Mouse (Mus musculus): Measurements from ENCODE around the gene Lrig1.

Lrig1 gene

DNA sequence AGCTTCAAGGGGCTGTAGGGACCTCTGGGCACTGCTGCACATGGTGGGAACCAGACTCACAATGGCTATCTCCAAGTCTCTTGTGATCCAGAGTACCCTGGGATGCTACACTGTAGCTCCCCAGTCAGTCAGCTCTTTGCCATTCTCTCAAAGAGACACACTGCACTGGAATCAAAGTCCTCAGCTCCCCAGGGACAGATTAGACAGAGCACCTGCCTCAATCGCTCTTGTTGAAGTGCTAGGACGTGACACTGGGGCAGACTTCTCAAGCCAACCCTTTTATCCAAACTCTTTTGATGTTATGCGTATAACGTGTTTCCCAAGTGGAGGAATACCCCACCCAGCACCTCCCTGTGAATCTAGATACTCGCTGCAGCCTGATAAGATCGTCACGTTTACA is 23.7 kb downstream of the Lrig1 start:
- DNase-seq (ENCODE audit: low spot score in 2 of 2): no peak

DNA sequence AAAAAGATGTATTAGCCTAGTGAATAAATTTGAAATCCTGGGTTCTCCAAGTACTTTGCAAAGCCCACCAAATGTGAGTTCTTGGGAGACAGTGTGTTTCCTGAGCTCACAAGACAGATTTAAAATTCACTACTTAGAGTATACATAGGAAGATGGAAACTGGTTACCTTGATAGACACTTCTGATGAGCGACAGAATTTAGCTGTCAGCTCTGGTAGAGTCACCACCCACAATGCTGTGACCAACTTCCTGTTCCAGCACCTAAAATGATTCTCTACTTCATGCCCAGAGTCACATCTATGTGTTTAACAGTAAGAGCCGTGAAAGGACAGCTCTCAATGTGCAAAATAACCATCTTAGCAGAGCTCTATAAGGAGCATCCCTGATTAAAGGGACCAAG is 27.5 kb downstream of the Lrig1 start:
- DNase-seq (ENCODE audit: low spot score in 2 of 2): no peak

DNA sequence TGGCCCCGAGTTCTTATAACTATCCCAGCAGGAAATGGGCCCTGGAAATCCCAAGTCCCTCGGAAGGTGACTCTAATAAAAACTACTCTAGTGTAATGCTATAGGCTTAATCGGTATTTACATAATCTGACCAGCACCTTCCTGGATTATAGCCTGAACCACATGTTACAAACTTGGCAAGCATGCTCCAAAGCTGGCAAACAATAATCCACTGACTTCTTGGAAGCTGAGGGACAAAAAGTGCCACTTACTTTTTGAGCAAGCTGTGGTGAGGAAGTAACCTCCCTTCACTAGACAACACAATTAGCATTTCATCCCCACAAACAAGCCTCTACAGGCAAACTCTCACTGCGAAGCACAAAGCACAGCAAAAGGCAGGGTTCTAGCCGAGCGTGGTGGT is 30.6 kb downstream of the Lrig1 start:
- no peak for DNase-seq (ENCODE audit: low spot score in 2 of 2)

DNA sequence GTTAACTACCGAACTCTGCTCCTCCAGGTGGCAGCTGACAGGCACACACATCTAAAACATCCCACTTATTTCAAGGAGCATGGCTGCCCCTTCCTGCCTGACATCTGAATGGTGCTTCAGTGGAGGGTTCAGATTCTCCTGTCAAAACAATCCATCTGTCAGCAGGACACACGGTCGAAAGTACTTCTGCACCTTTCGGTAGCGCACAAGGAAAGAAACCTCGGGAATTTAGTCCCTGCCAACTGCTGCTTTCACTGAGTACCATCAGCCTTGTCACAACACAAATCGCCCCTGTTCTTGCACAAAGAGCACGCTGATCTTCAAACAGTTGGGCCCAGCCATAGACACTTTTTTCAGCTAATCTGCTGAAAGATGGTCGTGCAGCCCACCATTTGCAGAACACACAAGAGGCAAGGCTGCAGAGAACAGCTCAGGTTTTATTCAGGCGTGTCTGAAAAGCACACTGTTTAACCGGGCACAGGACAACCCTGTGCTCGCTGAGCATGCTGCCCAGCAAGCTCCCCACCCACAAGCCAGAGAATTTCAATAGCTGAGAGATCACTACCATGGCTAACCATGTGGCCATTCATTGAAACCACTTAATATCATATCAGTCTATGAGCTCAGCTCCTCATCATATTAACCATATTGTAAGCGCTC is 31.6 kb downstream of the Lrig1 start:
- DNase-seq (ENCODE audit: low spot score in 2 of 2): no peak

DNA sequence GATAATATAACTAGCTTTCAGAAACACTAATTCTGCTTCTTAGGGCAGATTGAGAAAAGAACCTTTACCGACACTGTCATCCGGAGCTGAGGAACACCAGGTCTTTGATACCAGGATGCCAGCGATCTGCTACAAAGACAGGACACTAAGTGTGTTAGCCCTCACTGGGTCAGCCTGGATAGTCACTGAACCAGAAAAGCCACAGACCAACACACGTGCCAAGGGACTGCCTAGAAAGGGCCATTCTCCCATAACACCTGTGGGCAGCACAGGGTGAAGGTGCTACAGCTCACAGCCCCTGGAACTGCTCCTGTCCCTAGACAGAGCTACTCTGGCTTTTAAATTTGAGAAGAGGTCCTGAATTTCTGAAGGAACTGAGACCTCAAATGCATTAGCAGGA is 32.8 kb downstream of the Lrig1 start:
- DNase-seq (ENCODE audit: low spot score in 2 of 2): no peak

DNA sequence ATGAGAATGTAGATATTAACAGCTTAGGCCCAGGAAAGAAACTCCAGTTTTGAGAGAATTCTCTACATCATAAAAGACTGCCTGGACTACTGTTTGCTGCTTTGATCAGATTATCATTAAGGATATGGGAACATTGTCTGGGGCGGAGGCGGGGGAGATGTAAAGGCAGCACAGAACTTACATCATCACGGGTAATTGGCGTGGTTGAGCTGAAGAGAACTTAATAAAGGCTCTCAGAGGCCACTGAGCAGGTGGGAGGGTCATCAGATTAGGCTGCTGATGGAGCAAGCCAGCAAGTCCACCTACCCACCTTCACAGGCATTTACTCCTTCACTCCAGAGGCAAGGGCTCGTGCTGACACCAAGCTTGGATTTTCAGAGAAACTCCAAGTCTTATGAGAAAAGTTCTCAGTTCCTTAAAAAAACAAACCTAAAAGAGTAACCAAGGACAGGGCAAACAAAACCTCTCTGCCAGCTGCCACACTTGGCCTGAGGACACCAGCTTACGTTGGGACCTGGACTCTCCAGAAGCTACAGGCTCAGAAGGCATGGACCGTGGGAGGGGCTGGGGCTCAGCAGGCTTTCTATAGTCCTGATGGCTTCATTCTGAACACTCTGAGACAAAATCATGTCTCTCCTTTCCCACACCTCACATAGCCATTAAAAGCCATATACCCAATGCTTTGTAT is 33.4 kb downstream of the Lrig1 start:
- no peak for DNase-seq (ENCODE audit: low spot score in 2 of 2)

DNA sequence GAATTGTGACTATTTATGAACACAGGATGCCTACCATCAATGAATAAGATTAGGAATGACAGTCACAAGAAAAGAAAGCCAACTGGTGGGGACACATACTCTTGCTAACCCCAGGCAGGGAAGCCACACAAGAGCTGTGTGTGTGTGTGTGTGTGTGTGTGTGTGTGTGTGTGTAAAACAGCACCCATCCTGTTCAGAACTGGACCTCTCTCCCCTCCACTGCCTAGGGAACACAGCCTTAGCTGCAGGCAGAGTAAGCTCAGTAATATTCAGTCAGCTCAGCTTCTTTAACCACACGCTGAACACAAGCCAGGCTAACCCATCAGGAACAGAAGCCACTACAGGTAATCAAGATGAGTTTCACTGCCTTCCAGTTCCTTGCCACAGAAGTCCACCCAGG is 34.3 kb downstream of the Lrig1 start:
- no peak for DNase-seq (ENCODE audit: low spot score in 2 of 2)

DNA sequence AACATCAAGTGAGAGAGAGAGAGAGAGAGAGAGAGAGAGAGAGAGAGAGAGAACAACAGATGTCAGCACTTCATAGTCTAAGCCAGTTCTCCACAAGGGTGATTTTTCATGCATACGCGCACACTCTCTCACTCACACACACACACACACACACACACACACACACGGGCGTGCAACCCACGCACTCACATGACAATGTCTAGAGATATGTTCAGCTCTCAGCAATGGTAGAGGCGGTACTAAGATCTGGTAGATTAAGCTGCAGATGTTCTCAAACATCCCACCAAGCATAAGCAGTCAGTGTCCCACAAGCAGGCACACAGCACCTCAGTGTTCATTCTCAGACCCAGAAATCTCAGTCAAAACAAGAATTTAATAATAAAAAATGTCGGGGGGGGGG is 34.7 kb downstream of the Lrig1 start:
- no peak for DNase-seq (ENCODE audit: low spot score in 2 of 2)

DNA sequence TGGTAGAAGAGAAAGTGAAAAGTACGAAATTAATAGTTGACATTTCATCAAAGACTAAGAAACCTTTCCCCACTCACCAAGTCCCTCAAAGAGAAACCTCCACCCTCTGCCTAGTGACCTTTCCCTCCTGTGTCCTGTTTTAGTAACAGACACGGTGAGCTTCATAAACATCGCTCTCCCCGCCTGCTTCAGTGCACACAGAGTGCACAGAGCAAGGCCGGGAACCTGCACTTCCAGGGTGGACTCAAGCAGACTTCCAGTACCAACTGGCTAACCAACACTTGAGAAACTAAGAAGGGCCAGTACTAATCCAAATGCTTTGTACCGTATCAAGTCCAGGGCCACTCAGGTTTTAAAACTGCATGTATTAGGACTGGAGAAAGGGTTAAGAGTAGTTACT is 36.0 kb downstream of the Lrig1 start:
- no peak for DNase-seq (ENCODE audit: low spot score in 2 of 2)

DNA sequence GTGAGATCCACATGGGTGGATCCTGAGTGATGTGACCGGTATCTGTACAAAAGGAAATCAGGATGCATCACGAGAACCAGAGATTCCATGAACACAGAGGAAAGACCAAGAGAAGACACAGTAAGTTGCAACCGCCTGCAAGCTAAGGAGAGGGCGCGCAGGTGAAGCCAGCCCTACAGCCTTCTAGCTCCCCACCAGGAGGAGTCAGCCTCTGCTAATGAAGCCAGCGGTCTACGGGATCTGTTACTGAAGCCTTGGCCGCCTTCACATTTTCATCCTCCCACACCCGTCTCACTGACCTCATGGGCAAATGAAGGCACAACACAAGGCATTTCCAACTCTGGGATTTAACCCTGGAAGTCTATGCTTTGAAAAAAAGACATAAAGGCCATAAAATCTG is 38.0 kb downstream of the Lrig1 start:
- no peak for DNase-seq (ENCODE audit: low spot score in 2 of 2)

DNA sequence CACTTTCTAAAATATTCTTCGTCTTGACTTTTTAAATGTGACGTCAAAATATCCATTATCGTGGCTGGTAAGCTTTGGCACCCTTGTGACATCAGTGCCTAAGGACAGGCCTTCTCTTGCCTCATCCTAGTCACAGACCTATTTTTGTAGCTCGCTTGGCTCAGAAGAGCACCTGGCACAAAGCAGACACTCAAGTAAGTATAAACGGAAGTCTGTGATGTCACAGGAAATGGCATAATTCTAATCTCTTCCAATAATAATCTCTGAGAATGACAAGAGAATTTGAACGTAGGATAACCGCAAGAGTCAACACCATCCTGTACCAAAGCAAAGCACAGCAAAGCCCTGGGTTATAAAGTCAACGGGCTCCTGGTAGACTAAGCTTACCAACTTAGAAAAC is 38.6 kb downstream of the Lrig1 start:
- DNase-seq (ENCODE audit: low spot score in 2 of 2): no peak

DNA sequence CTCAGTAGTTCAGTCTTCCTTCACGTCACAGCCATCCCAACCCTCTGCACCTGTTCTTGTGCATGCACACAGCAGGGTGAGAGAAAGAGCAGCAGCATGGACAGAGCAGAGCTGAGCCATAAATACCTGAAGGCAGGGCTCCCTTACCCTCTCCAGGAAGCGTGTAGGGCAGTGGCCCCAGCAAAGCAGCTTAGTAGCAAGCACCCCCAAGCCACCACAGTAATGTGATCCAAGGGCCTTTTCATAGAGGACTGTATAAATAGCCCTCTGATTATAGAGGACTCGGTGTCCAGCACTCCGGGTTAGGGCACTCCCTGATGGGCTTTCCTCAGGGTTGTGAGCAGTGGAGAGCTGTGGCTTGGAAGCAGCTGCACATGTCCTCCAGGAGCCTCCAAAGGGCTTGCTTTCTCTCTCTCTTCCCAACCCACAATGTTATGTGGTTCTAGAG is 40.0 kb downstream of the Lrig1 start:
- no peak for DNase-seq (ENCODE audit: low spot score in 2 of 2)

DNA sequence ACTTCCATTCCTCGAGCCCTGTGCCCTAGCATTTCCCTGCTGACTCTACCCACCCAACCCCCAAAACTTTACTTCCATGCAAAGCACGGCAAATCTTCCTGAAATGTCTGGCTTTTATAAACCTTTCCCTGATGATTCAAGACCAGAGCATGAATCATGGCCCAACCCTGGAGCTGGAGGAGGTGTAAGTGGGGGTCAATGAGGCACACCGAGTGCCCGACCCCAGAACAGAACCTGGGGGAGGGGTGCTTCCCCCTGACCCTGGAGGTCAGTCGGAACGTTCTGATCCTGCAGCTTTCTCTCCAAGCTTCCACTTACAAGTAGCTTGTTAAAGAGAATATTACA is 41.9 kb downstream of the Lrig1 start:
- no peak for DNase-seq (ENCODE audit: low spot score in 2 of 2)

DNA sequence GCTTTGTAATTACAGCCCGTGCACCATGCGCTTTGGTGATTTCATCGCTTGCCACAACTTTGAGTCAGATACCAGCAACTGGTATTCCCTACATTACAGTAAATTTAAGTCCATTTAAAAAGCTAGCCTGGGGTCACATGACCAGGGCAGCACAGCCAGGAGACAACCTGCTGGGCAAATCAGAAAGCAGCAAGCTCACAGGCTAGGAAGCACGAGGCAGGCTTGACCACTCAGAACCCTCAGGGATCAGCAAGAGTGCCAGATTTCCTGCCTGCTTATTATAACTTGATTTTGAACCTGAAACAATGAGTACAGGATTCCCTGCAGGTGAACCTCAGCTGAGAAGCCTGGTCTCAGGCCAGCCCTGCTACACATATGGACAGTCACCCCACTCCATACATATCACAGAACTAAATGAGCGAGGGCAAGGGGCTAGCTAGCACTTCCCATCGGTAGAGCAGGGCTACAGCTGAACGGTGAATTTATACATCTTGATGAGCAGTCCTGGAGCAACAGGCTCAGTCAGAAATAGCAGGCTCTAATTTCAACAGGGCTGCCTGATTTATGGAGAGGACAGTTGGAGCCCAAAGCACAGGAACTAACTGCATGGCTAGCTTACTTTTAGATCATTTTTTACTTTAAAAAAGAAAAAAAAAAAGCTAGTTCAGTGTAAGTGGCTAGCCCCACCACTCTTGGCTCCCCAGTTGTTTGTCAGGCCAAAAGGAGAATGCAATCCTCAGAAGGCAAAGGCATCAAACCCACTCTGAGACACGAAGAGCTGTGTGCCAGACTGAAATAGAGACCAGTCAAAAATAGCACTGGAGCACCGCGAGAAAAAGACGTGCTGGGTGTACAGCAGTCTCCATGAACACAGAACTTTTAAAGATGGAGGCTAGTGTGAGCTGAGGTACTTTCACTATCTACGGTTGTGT is 42.5 kb downstream of the Lrig1 start:
- no peak for DNase-seq (ENCODE audit: low spot score in 2 of 2)

DNA sequence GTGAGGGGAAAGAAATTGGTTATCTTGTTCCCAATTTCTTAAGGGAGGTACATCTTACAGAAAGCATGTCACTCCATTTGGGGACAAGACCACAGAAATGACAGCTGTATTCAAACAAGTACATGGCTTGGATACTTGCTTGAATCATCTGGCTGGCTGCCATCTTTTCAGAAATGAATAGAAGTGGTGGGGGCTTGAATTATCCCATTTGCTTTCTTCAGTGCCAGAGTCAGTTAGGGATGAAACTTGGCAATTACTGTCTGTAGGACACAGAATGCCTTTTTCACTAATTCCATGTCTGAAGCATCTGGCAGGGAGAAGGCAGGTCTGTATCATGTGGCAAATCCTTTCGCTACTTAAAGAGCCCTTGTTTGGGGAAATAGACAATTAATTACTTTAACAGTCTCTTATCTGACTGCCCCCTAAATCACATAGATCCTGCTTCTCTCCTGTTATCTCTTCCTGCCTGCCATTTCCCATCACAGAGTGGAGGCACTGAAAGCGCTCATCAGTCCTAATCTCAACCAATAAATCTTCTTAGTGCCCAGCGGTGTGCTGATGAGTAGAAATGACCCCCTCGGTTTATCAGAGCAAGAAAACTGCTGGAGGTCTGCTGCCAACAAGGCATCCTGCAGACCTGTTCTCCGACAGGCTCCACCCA is 44.0 kb downstream of the Lrig1 start:
- no peak for DNase-seq (ENCODE audit: low spot score in 2 of 2)

DNA sequence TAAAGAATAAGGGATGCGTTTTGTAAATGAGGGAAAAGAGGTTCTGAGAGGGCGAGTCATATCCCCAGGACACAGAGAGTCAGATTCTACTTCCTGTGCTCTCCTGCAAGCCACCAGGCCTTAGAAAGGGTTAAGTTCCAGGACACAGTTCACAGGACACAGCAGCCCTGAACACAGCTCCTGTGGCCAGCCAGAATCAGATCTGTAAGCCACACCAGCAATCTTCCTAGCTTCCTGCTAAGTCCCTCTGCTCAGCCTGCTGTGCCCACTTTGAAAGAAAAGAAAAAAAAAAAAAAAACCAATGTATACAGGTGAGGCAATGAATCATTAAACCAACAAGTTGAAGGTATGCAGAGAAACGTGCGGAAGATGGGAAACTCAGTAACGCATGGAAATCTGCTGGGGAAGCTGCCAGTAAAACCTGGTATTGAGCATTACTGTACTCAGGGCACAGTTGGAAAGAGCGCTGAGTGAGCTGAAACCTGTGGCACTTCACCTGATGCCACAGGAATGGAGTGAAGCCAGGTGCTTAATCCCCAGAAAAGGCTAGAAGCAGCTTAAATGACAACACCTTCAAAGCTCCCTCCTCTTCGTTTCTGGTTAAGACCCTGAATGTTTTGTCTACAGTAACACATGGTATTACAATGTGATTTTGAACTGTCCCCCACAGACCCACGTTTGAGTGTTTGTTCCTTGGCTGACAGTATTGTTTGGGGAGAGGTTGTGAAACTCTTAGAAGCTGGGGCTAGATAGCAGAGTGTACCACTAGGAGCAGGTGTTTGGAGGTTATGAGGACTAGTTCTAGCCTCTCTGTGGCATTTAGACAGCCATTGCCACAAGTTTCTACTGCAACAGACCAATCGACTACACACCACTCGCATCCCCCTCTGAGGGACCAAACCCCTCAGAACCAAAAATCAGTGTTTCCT is 46.3 kb downstream of the Lrig1 start:
- DNase-seq (ENCODE audit: low spot score in 2 of 2): no peak

DNA sequence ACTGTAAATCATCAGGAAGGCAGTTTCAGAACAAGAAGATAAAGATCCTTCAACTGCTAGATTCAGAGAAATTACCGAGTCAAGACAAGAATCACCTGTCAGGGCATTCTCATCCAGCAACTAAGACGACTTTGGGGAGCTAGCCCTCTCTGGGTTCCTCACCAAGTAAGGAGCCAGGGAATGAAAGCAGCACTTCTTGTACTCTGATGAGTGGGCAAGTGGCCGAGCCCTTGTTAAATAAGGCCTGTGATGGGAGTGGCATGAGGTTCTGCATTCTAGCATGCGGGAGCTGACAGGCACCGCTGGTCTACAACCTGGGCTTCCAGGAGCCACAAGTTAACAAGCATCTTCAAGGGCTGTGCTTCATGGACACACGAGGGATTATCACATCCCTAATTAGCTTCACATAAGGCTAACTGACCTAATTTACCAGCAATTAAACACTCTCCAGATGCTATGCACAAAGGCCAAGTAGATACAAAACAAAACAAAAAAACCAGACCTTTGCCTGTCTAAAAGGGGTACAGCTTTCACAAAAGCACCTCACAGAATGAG is 47.2 kb downstream of the Lrig1 start:
- no peak for DNase-seq (ENCODE audit: low spot score in 2 of 2)

DNA sequence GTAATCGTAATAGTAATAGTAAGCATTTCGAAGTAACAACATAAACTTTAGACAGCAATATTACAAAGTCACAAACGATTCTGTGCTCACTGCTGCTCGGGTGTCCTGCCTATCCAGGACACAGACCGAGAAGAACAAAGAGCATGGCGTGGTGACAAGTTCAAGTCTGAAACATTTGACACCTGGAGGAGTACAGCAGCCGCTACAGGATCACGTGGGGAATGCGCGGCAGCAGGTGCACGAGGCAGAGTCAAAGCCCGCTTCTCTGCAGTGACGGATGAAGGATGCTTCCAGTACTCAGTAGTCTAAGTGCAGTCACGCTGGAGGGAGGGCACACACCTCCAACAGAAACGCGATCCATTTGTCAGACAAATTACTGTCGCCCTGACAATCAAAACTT is 48.4 kb downstream of the Lrig1 start:
- DNase-seq (ENCODE audit: low spot score in 2 of 2): no peak

DNA sequence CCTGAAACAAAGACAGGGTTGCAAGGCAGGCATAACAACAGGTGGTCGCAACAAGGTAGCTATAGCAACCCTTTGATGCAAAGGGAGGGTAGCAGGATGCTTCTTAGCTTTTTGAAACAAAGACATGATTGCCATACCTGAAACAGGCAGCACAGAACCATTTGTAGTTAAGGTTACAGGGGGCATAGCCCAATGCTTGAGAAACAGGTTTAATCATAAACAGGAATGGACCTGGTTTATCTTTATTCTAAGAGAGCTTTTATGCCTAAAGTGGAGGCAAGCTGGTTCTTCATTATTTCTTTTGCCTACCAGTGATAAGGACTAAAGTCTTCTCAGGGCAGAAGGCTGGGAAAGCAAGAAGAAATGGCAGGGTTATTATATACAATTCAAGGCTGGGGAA is 50.3 kb downstream of the Lrig1 start:
- DNase-seq (ENCODE audit: low spot score in 2 of 2): no peak

DNA sequence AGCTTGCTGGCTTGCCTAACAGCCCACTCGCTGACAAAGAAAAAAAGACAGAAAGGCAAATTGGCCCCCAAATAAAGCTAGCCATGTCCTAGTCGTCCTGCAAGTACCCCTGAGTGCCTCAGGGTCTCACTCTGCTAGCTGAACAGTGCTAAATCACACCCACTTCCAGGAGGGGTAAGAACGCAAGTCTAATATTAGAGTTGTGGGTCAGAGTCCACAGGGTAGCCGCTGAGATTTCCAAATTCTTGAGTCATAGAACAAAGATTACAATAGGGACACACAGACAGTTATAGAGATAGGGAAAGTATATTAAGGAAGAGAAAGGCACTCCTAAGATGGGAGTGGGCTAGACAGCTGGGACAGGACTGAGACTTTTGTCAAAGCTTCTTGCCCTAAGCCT is 51.5 kb downstream of the Lrig1 start:
- DNase-seq (ENCODE audit: low spot score in 2 of 2): no peak

Data from right cerebral cortex, postnatal 36 days (tissue).